Mouse (Mus musculus): ENCODE results near the gene Lysmd3. TPM values are rescaled to one million over a fixed set of nuclear protein-coding genes. Genes with fewer than 3 reads are reported as not detected.

Lysmd3 gene
- total RNA-seq, 2 experiments from 2014 or later: 5.1 to 5.6 TPM

DNA sequence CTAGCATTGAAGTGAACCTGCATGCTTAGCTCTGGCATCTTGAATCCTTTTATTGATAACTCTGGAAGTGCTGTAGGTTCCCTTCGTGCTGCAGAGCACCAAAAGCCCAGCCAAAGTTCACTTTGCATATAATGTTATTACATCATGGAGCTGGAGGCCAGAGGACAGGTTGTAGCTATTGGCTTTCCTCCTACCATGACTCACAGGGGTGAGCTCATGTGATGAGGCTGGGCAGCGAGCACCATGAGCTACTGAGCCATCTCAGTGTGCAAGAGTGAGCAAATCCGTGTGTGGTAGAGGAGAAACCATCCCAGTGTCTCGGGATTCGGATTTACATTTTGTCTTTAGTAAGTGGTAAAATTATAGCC is 6.9 kb downstream of the Lysmd3 start:
- DNase-seq (ENCODE audit: low spot score): peak; percentile 39

GRCm38 (mm10) chr13:81667713-81668112 is 10.2 kb downstream of the Lysmd3 start:
- no peak for DNase-seq (ENCODE audit: low spot score)

DNA sequence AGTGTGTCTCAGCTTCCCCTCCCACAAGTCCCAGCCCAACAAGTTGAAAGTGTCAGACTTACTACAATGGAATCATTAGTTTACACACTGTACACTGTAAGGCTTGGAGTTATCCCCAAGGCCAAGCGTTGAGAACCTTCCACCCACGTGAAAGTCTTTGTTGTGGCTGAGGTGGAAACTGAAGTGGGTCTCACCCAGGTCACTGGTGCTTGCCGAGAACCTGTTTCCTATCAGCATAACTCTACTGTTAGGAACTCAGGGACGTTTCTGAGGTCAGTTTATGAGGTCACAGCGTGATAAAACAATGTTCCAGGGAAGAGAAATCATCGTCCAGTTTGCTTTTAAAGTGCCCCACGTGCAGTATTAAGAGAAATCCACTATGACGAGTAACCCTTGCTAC is 17.9 kb downstream of the Lysmd3 start:
- DNase-seq (ENCODE audit: low spot score): no peak

- no peak for DNase-seq (ENCODE audit: low spot score)
Measured at GRCm38 (mm10) chr13:81683107-81683506, 25.6 kb downstream of the Lysmd3 start.

DNA sequence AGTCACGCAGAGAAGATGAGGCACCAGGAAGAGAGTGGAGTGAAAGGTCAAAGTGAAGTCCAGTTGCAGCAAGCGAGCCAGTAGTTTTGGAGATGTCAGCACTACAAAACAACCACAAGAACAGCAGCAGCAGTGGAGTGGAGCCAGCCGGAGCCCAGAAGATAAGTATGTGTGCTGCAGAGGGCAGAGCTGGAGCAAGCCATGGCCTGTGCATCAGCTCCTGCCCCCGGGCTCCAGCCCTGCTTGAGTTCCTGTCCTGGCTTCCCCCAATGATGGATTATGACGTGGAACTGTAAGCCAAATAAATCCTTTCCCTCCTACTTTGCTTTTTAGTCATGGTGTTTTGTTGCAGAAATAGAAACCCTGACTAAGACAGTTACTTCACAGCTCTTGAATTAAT is 26.8 kb downstream of the Lysmd3 start:
- DNase-seq (ENCODE audit: low spot score): no peak

DNA sequence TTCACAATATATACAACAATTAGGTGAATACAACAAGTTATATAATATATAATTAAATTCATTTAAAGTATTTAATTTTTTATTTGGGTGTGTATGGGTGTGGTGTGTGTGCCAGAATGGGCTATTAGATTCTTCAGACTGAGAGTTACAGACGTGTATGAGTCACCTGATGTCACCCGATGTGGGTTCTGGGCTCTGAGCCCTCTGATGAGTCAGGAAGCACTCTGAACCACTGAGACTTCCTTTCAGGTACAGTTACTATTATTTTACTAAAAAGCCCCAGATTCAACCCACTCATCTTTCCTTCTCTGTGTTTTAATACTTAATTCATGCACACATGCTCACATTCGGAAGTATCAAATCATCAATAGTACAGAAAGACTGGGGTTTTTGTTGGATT is 27.4 kb downstream of the Lysmd3 start:
- DNase-seq (ENCODE audit: low spot score): no peak

DNA sequence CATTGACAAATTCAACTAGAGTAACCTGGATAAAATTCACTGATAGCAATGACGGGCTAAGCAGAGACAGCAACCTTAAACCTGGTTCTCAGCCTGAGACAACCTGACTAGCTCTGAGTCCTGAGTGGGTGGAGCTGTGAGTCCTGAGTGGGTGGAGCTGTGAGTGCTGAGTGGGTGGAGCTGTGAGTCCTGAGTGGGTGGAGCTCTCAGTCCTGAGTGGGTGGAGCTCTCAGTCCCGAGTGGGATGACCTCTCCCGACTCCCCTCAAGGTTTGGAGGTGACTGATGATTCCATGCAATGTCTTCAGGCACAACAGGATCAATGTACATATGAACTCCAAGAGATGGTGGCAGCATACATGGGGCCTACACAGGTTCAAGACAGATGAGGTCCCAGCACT is 32.1 kb downstream of the Lysmd3 start:
- DNase-seq (ENCODE audit: low spot score): no peak

- DNase-seq (ENCODE audit: low spot score): no peak
Measured at GRCm38 (mm10) chr13:81690477-81690876, 33.0 kb downstream of the Lysmd3 start.

- no peak for DNase-seq (ENCODE audit: low spot score)
Measured at GRCm38 (mm10) chr13:81691606-81692005, 34.1 kb downstream of the Lysmd3 start.

- DNase-seq (ENCODE audit: low spot score): no peak
Measured at GRCm38 (mm10) chr13:81694446-81694845, 37.0 kb downstream of the Lysmd3 start.

DNA sequence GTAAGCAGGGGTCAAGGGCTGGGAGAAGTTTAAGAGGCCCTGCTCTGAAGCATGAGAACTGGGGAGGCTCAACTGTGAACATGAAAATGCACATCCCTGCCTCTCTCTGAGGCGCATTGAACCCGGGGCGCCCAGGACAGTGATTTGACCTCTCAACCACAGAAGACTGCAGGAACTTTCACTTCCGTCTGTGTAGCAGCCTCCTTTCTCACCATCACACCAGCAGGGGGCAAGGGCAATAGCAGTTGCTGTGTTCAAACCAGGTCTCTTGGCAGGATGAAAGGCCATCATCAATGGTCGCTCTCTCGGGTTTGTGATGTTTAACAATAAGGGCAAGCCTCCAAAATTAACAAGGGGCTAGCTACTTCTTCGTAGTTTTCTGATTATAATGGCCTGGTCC is 45.7 kb downstream of the Lysmd3 start:
- no peak for DNase-seq (ENCODE audit: low spot score)

- no peak for DNase-seq (ENCODE audit: low spot score)
Measured at GRCm38 (mm10) chr13:81703621-81704020, 46.2 kb downstream of the Lysmd3 start.

GRCm38 (mm10) chr13:81706311-81706710 is 48.8 kb downstream of the Lysmd3 start:
- DNase-seq (ENCODE audit: low spot score): no peak

- DNase-seq (ENCODE audit: low spot score): no peak
Measured at GRCm38 (mm10) chr13:81709805-81710204, 52.3 kb downstream of the Lysmd3 start.

GRCm38 (mm10) chr13:81710266-81710665 is 52.8 kb downstream of the Lysmd3 start:
- no peak for DNase-seq (ENCODE audit: low spot score)

DNA sequence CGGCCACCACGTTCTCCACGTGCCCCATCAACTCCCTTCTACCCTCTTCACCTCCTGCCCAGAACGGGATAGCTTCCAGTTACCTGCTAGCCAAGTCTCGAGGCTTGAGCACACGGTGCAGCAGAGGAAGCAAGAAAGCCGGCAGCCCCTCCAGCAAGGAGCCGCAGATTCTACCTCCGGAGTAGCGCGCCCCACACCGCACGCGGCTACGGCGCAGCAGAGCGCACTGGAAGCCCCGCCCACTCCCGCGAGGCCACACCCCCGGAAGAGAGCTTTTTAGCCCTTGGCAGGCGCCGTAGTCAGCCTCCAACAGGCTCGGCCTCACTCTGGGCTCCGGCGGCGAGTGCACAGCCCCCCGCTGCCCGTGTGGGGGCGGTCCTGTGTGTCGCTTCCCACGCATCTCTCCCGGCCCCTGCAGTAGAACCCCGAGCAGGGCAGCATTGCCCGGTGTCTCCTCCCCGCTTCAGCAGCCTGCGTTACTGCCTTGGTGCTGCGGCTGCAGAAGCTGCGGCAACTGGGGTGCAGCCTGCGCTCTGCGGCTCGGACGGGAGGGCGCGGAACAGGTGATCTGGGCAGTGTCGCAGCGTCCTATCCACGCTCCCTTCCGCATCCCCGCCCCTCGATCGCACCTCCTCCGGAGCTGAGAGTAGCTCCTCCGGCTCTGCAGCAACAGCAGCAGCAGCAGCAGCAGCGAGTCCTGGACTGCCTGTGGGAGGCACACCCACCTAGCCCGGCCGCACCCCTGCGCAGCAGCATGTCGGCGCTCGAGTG is 53.5 kb downstream of the Lysmd3 start, which contains the start of the genes Polr3g and Mblac2:
TSS of gene Polr3g (minus strand) at position 239 of the 771 bp plus-strand sequence.
TSS of gene Mblac2 (plus strand) at position 567 of the 771 bp plus-strand sequence.
- DNase-seq (ENCODE audit: low spot score): peak; percentile 94

DNA sequence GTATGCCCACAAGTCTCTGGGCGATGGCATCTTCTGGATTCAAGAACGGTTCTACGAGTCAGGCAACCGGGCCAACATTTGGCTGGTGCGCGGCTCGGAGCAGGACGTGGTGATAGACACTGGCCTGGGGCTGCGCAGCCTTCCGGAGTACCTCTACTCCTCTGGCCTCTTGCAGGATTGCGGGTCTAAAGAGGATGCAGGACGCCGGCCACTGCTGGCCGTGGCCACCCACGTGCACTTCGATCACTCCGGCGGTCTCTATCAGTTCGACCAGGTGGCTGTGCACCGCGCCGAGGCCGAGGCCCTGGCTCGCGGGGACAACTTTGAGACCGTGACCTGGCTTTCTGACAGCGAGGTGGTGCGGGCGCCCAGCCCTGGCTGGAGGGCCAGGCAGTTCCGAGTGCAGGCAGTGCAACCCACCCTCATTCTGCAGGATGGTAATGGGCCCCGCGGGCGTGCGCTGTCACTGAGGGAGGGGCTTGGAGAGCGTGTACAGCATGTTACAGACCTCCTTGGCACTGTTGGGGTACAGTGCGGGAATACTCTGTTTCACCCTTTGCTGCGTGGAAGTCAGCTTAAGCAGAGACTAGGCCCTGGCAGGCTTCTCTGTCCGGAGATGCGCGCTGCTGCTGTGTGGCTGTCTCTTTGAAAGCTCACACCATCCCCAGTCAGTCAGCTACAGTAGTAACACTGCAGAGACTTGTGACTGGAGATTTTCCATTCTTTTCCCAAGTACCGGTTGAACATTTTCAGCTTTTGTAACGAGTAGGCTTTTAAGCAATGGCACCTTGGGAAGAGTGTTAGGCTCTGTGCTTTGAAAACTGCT is 54.3 kb downstream of the Lysmd3 start:
- peak; percentile 3 for DNase-seq (ENCODE audit: low spot score)

DNA sequence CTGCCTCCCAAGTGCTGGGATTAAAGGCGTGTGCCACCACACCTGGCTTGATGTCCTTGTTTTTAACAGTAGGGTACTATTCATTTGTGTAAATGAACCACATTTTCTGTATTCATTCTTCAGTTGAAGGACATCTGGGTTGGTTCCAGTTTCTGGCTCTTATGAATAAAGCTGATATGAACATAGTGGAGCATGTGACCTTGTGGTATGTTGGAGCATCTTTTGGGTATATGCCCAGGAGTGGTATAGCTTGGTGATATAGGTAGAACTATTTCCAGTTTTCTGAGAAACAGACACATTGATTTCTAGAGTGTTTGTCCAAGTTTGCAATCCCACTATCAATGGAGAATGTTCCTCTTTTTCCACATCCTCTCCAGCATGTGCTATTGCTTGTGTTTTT is 56.4 kb downstream of the Lysmd3 start:
- no peak for DNase-seq (ENCODE audit: low spot score)

All from gastrocnemius, adult 18-20 months (tissue).